Mouse (Mus musculus) embryo, embryonic 9.5 days (tissue): Measurements from ENCODE around the gene Ifnk.

Experiments
- DNase-seq: peaks from one replicate; pipeline ENCODE4 v3.0.0-alpha.2; 2017; ENCODE audit errors: extremely low spot score

The Ifnk gene

GRCm38 (mm10) chr4:35187617-35188326, 35.9 kb downstream of the Ifnk start:
- no peak for DNase-seq

- DNase-seq, result no peak
Observed at GRCm38 (mm10) chr4:35189794-35190193, 37.9 kb downstream of the Ifnk start.

DNA sequence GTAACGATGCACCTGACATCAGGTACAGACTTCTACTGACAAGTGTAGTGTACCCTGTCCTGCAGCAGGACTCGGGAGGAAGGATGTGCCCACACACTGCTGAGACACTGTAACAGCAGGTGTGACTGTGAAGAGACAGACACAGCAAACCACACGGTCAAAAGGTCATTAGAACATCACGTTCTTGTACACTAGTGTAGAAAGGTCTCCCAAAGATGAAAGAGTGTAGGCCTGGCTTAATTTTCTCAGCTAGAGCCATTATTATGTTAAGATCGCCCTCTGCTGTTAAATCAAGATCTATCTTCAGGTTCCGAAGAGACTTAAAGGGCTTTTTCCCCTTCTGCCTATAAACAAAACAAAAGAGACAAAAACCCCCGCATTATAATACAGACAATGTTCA, 40.9 kb downstream of the Ifnk start:
- peak; percentile 28 for DNase-seq

DNA sequence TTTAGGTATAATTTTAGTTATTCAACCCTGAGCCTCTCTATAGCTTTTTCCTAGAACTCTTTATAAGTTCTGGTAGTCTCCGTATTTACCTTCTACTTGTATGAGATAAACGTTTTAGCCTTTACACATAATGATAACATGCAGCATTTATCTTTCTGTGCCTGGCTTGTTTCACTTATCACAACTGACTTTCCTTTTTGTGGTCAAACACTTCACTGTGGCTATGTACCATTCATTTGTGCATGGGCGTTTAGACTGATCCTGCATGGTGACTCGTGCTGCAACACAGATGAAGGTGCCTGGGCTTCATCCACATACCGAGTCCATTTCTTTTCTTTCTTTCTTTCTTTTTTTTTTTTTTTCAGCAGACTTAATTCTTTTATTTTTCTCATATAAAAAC, 49.8 kb downstream of the Ifnk start:
- DNase-seq, result no peak
